27 mouse cellular contexts compared by ENCODE assay signal in genomic region chr5:114950669-114951068, GRCm38 (mm10). TPM values are rescaled to one million over a fixed set of nuclear protein-coding genes. Genes with fewer than 3 reads are reported as not detected.
A peak's percentile ranks its signal among the peaks of the same experiment; 100 is the strongest.
DNase-seq lines count a peak whose midpoint lies in the region; ATAC-seq and TF ChIP-seq lines count a peak whose summit lies in the region.
"Had no signal": no experiment of that assay in that cellular context is flagged by ENCODE, and none has a peak within 500 bp of the region (broad histone marks: within the 10 kb centered on the region; RNA-seq: fewer than 3 reads in every experiment).

No protein-coding gene starts in this region.

- no peak for TF ChIP-seq CTCF in MEL (IDR thresholded peaks at IDR 0.05 in 2 of 3, conservative IDR thresholded peaks at IDR 0.05 in 1 of 3; ENCODE audit: control insufficient read depth in 1 of 3, insufficient read depth in 1 of 3, low read depth in 2 of 3, low read length in 3 of 3, poor library complexity in 1 of 3, severe bottlenecking in 1 of 3)

- no peaks in the 10 kb centered on the region for H3K79me2 ChIP-seq in MEL (ENCODE audit: control insufficient read depth, insufficient read depth, low read length, poor library complexity)

- 0 out of 2 replicates have a peak overlapping the region, but pooled peaks have one; percentile 25 for H3K27ac ChIP-seq in forebrain, embryonic 10.5 days
- H3K27ac ChIP-seq in forebrain, embryonic 11.5 days (ENCODE audit: low read depth, low read length), result no peak overlapping the region
- peak overlapping the region; percentile 18; the same call in 1 of the 2 replicates for H3K27ac ChIP-seq in kidney, embryonic 15.5 days
- no peak overlapping the region for H3K27ac ChIP-seq in MEL (ENCODE audit: control insufficient read depth, low read depth, low read length)
- H3K27ac ChIP-seq in limb, embryonic 10.5 days, result peak overlapping the region; percentile 16; the same call in 1 of the 2 replicates
- H3K27ac ChIP-seq: embryonic facial prominence, embryonic 12.5 days; forebrain, embryonic 12.5 days; heart, embryonic 15.5 days; hindbrain, embryonic 13.5 days; limb, embryonic 12.5 days had no signal

- TF ChIP-seq POLR2A in MEL (IDR thresholded peaks at IDR 0.05; ENCODE audit: control insufficient read depth in 1 of 2, insufficient read depth in 1 of 2, low read depth in 1 of 2, low read length in 2 of 2, poor library complexity in 1 of 2), result no peak

- H3K36me3 ChIP-seq in forebrain, embryonic 10.5 days (replicated peaks), result peaks cover 50% of the 10 kb centered on the region
- H3K36me3 ChIP-seq in forebrain, embryonic 11.5 days (ENCODE audit: control insufficient read depth, insufficient read depth, low read length), result peaks cover 4% of the 10 kb centered on the region
- H3K36me3 ChIP-seq in kidney, embryonic 15.5 days, result peaks cover 49% of the 10 kb centered on the region
- H3K36me3 ChIP-seq in MEL (ENCODE audit: control insufficient read depth in 1 of 2, insufficient read depth in 2 of 2, low read length in 2 of 2), result no peaks in the 10 kb centered on the region
- peaks cover 50% of the 10 kb centered on the region for H3K36me3 ChIP-seq in limb, embryonic 10.5 days

- 66% methylated on average over 12 of the region's 12 CpGs for WGBS in forebrain, embryonic 10.5 days
- 60% methylated on average over 12 of the region's 12 CpGs for WGBS in forebrain, embryonic 11.5 days
- WGBS in kidney, embryonic 15.5 days, result 75% methylated on average over 12 of the region's 12 CpGs
- 75% methylated on average over 12 of the region's 12 CpGs for WGBS in limb, embryonic 10.5 days

- ATAC-seq in forebrain, embryonic 11.5 days (replicated peaks; ENCODE audit: low FRiP score), result no peak
- ATAC-seq in kidney, embryonic 15.5 days (replicated peaks; ENCODE audit: low FRiP score), result no peak
- ATAC-seq: forebrain, postnatal 0 days had no signal

- H3K9me3 ChIP-seq in forebrain, embryonic 10.5 days, result no peaks in the 10 kb centered on the region
- H3K9me3 ChIP-seq in forebrain, embryonic 11.5 days (ENCODE audit: control insufficient read depth, low read length), result no peaks in the 10 kb centered on the region
- no peaks in the 10 kb centered on the region for H3K9me3 ChIP-seq in kidney, embryonic 15.5 days (replicated peaks)
- H3K9me3 ChIP-seq in MEL (replicated peaks; ENCODE audit: insufficient read depth, low read length), result no peaks in the 10 kb centered on the region
- H3K9me3 ChIP-seq in limb, embryonic 10.5 days (replicated peaks), result no peaks in the 10 kb centered on the region
- H3K9me3 ChIP-seq: embryonic facial prominence, embryonic 12.5 days; forebrain, embryonic 12.5 days; heart, embryonic 15.5 days; hindbrain, embryonic 13.5 days; limb, embryonic 12.5 days; midbrain, embryonic 12.5 days had no signal

- no peak overlapping the region for H3K4me2 ChIP-seq in forebrain, embryonic 11.5 days (ENCODE audit: low read depth, low read length, severe bottlenecking)
- H3K4me2 ChIP-seq in kidney, embryonic 15.5 days, result no peak overlapping the region
- H3K4me2 ChIP-seq: embryonic facial prominence, embryonic 12.5 days; forebrain, embryonic 12.5 days; heart, embryonic 15.5 days; hindbrain, embryonic 13.5 days; limb, embryonic 12.5 days; liver, embryonic 11.5 days; midbrain, embryonic 12.5 days had no signal

- no peak overlapping the region for H3K4me3 ChIP-seq in forebrain, embryonic 10.5 days
- H3K4me3 ChIP-seq in forebrain, embryonic 11.5 days (ENCODE audit: low read depth, low read length), result no peak overlapping the region
- no peak overlapping the region for H3K4me3 ChIP-seq in kidney, embryonic 15.5 days (replicated peaks)
- no peak overlapping the region for H3K4me3 ChIP-seq in MEL (ENCODE audit: control insufficient read depth in 1 of 2, insufficient read depth in 1 of 2, low read depth in 2 of 2, low read length in 2 of 2)
- H3K4me3 ChIP-seq in limb, embryonic 10.5 days, result no peak overlapping the region
- H3K4me3 ChIP-seq: embryonic facial prominence, embryonic 12.5 days; forebrain, embryonic 12.5 days; heart, embryonic 15.5 days; hindbrain, embryonic 13.5 days; limb, embryonic 12.5 days; midbrain, embryonic 12.5 days had no signal

- no peak for DNase-seq in forebrain, embryonic 10.5 days (ENCODE audit: extremely low spot score, low spot score)
- no peak for DNase-seq in forebrain, embryonic 11.5 days (ENCODE audit: low spot score)
- no peak for DNase-seq in kidney, adult 9 months
- DNase-seq in MEL (ENCODE audit: low read depth, low spot score), result no peak
- no peak for DNase-seq in limb, embryonic 10.5 days (ENCODE audit: low spot score)
- DNase-seq in right cerebral cortex, postnatal 14 days, result no peak
- DNase-seq: adrenal gland, adult 8-10 months; forebrain, postnatal 0 days; kidney, postnatal 14 days; lung, postnatal 36 days; thymus, postnatal 4 days had no signal

- H3K9ac ChIP-seq in forebrain, embryonic 11.5 days (ENCODE audit: low read length), result no peak overlapping the region
- H3K9ac ChIP-seq in kidney, embryonic 15.5 days, result no peak overlapping the region
- no peak overlapping the region for H3K9ac ChIP-seq in MEL (ENCODE audit: control insufficient read depth, low read depth, low read length, poor library complexity, severe bottlenecking)
- H3K9ac ChIP-seq: embryonic facial prominence, embryonic 12.5 days; forebrain, embryonic 12.5 days; forebrain, postnatal 0 days; heart, embryonic 15.5 days; hindbrain, embryonic 13.5 days; limb, embryonic 12.5 days; midbrain, embryonic 12.5 days had no signal

- TF ChIP-seq RAD21 in MEL (IDR thresholded peaks at IDR 0.05; ENCODE audit: low read depth, low read length), result no peak

- no peak for TF ChIP-seq EP300 in MEL (IDR thresholded peaks at IDR 0.05; ENCODE audit: low read depth in 1 of 2, low read length in 2 of 2)

- H3K27me3 ChIP-seq in forebrain, embryonic 10.5 days (ENCODE audit: poor library complexity, severe bottlenecking), result no peaks in the 10 kb centered on the region
- H3K27me3 ChIP-seq in forebrain, embryonic 11.5 days (ENCODE audit: control insufficient read depth, insufficient read depth, low read length), result no peaks in the 10 kb centered on the region
- no peaks in the 10 kb centered on the region for H3K27me3 ChIP-seq in kidney, embryonic 15.5 days
- H3K27me3 ChIP-seq in MEL (ENCODE audit: control insufficient read depth in 1 of 2, insufficient read depth in 2 of 2, low read length in 2 of 2), result no peaks in the 10 kb centered on the region
- no peaks in the 10 kb centered on the region for H3K27me3 ChIP-seq in limb, embryonic 10.5 days (ENCODE audit: low read depth, poor library complexity, severe bottlenecking)
- H3K27me3 ChIP-seq: CH12.LX; embryonic facial prominence, embryonic 12.5 days; forebrain, embryonic 12.5 days; heart, embryonic 15.5 days; hindbrain, embryonic 13.5 days; limb, embryonic 12.5 days; midbrain, embryonic 12.5 days had no signal

- H3K4me1 ChIP-seq in forebrain, embryonic 10.5 days, result peaks cover 7% of the 10 kb centered on the region
- no peaks in the 10 kb centered on the region for H3K4me1 ChIP-seq in forebrain, embryonic 11.5 days (replicated peaks; ENCODE audit: control insufficient read depth, insufficient read depth, low read length)
- H3K4me1 ChIP-seq in kidney, embryonic 15.5 days, result peaks cover 27% of the 10 kb centered on the region
- H3K4me1 ChIP-seq in MEL (ENCODE audit: control insufficient read depth in 1 of 2, insufficient read depth in 2 of 2, low read length in 2 of 2), result no peaks in the 10 kb centered on the region
- peaks cover 17% of the 10 kb centered on the region for H3K4me1 ChIP-seq in limb, embryonic 10.5 days
- H3K4me1 ChIP-seq: embryonic facial prominence, embryonic 12.5 days had no signal

RNA-seq across cellular contexts. Expression of gene 2210016L21Rik, which starts 8.7 kb away (rescaled TPM):
- 41.5 and 43.3 TPM in 2 replicates for polyA plus RNA-seq in forebrain, embryonic 10.5 days (2016; fragmentation: Nextera tagmentation; extraction: Ambion mirVana)
- polyA plus RNA-seq in forebrain, embryonic 11.5 days (2014; fragmentation: Nextera tagmentation; extraction: Ambion mirVana), result 49.8 and 51.5 TPM in 2 replicates
- 62.8 and 68.0 TPM in 2 replicates for polyA plus RNA-seq in kidney, embryonic 15.5 days (2015; fragmentation: Nextera tagmentation; extraction: Ambion mirVana)
- total RNA-seq in MEL (2012; rRNA removed), result 14.4 and 16.2 TPM in 2 replicates
- 10 to 100 TPM in 1 of 2 experiments, not detected in 1; 46.1 TPM for polyA plus RNA-seq in MEL (2012; ENCODE audit: insufficient read depth in 1 of 2, insufficient read length in 2 of 2, low read depth in 1 of 2, low replicate concordance in 2 of 2, missing spikeins in 1 of 2)
- 42.3 and 48.6 TPM in 2 replicates for polyA plus RNA-seq in limb, embryonic 10.5 days (2016; fragmentation: Nextera tagmentation; extraction: Ambion mirVana)

RNA-seq across cellular contexts. Expression of gene Hnf1a, which starts 20.2 kb away (rescaled TPM):
- polyA plus RNA-seq in forebrain, embryonic 10.5 days (2016; fragmentation: Nextera tagmentation; extraction: Ambion mirVana), result not detected in 2 replicates
- polyA plus RNA-seq in forebrain, embryonic 11.5 days (2014; fragmentation: Nextera tagmentation; extraction: Ambion mirVana), result not detected in 2 replicates
- 12.0 and 13.9 TPM in 2 replicates for polyA plus RNA-seq in kidney, embryonic 15.5 days (2015; fragmentation: Nextera tagmentation; extraction: Ambion mirVana)
- total RNA-seq in MEL (2012; rRNA removed), result 0.08 TPM in 1 of 2 replicates, not detected in the other
- polyA plus RNA-seq in MEL (2012; ENCODE audit: insufficient read depth in 1 of 2, insufficient read length in 2 of 2, low read depth in 1 of 2, low replicate concordance in 2 of 2, missing spikeins in 1 of 2), result under 1 TPM in 1 of 2 experiments, not detected in 1; 0.28 TPM
- polyA plus RNA-seq in limb, embryonic 10.5 days (2016; fragmentation: Nextera tagmentation; extraction: Ambion mirVana), result 0.09 and 0.11 TPM in 2 replicates
- total RNA-seq: adrenal gland, adult 8-10 months; CH12.LX; forebrain, postnatal 0 days; gastrocnemius, adult 8-10 months; gastrocnemius, postnatal 4 days; heart, postnatal 25 days; layer of hippocampus, postnatal 10 days; left cerebral cortex, adult 18-20 months; left cerebral cortex, postnatal 14 days; megakaryocyte, adult 5-6 weeks had no signal
- polyA plus RNA-seq: forebrain, embryonic 12.5 days; forebrain, postnatal 0 days; hindbrain, embryonic 13.5 days; limb, embryonic 12.5 days had no signal

RNA-seq across cellular contexts. Expression of gene Oasl1, which starts 27.6 kb away (rescaled TPM):
- not detected in 2 replicates for polyA plus RNA-seq in forebrain, embryonic 10.5 days (2016; fragmentation: Nextera tagmentation; extraction: Ambion mirVana)
- 0.20 TPM in 1 of 2 replicates, not detected in the other for polyA plus RNA-seq in forebrain, embryonic 11.5 days (2014; fragmentation: Nextera tagmentation; extraction: Ambion mirVana)
- 1.6 and 2.0 TPM in 2 replicates for polyA plus RNA-seq in kidney, embryonic 15.5 days (2015; fragmentation: Nextera tagmentation; extraction: Ambion mirVana)
- total RNA-seq in MEL (2012; rRNA removed), result 8.2 and 11.5 TPM in 2 replicates
- 10 to 100 TPM in 1 of 2 experiments, not detected in 1; 33.3 TPM for polyA plus RNA-seq in MEL (2012; ENCODE audit: insufficient read depth in 1 of 2, insufficient read length in 2 of 2, low read depth in 1 of 2, low replicate concordance in 2 of 2, missing spikeins in 1 of 2)
- 0.09 and 0.24 TPM in 2 replicates for polyA plus RNA-seq in limb, embryonic 10.5 days (2016; fragmentation: Nextera tagmentation; extraction: Ambion mirVana)
- total RNA-seq: CH12.LX; gastrocnemius, adult 8-10 months; left cerebral cortex, postnatal 14 days had no signal

RNA-seq across cellular contexts. Expression of gene Oasl2, which starts 53.9 kb away (rescaled TPM):
- polyA plus RNA-seq in forebrain, embryonic 10.5 days (2016; fragmentation: Nextera tagmentation; extraction: Ambion mirVana), result 0.34 and 0.45 TPM in 2 replicates
- 1.4 and 1.5 TPM in 2 replicates for polyA plus RNA-seq in forebrain, embryonic 11.5 days (2014; fragmentation: Nextera tagmentation; extraction: Ambion mirVana)
- polyA plus RNA-seq in kidney, embryonic 15.5 days (2015; fragmentation: Nextera tagmentation; extraction: Ambion mirVana), result 4.2 and 6.2 TPM in 2 replicates
- 0.27 TPM in 1 of 2 replicates, not detected in the other for total RNA-seq in MEL (2012; rRNA removed)
- under 1 TPM in 1 of 2 experiments, not detected in 1; 0.63 TPM for polyA plus RNA-seq in MEL (2012; ENCODE audit: insufficient read depth in 1 of 2, insufficient read length in 2 of 2, low read depth in 1 of 2, low replicate concordance in 2 of 2, missing spikeins in 1 of 2)
- 1.5 and 2.0 TPM in 2 replicates for polyA plus RNA-seq in limb, embryonic 10.5 days (2016; fragmentation: Nextera tagmentation; extraction: Ambion mirVana)
- total RNA-seq: CH12.LX had no signal

Comparison
In these comparisons a context has a peak if more than half of its experiments do, and no peak if none do; other contexts are left out.
1. H3K27ac ChIP-seq: peak in forebrain, embryonic 10.5 days (single experiment), kidney, embryonic 15.5 days (single experiment) and limb, embryonic 10.5 days (single experiment); none in forebrain, embryonic 11.5 days (single experiment) and MEL (single experiment).
2. RNA of gene Hnf1a, which starts 20.2 kb away (polyA plus RNA-seq): 12.0 to 13.9 TPM in kidney, embryonic 15.5 days; 0.28 TPM in MEL, 0.09 to 0.11 TPM in limb, embryonic 10.5 days, not detected in forebrain, embryonic 10.5 days and not detected in forebrain, embryonic 11.5 days; every median in the first group is over 10 times any median in the second.